Mouse (Mus musculus) cortical plate, adult 2 months (tissue): ENCODE data around the gene Dysf.

ENCODE experiments used
- CTCF ChIP-seq: fragments of 200-500 bp; IDR thresholded peaks from 2 replicates; pipeline ENCODE4 v1.5.1; 2011; ENCODE audit warnings: mild to moderate bottlenecking, control low read depth, low read length; ENCODE audit not compliant: insufficient read depth; ENCODE audit errors: extremely low read depth
- POLR2A ChIP-seq: fragments of 200-500 bp; IDR thresholded peaks from 2 replicates; pipeline ENCODE4 v1.6.1; 2011; ENCODE audit warnings: mild to moderate bottlenecking, low read length, control low read depth; ENCODE audit not compliant: insufficient read depth; ENCODE audit errors: extremely low read depth

GRCm38 (mm10) chr6:84148470-84148869 lies 140.1 kb downstream of the Dysf start:
- TF ChIP-seq POLR2A (no peak), CTCF (no peak)
